Mouse (Mus musculus): Measurements from ENCODE around the gene Plod2. TPM values are rescaled to one million over a fixed set of nuclear protein-coding genes. Genes with fewer than 3 reads are reported as not detected.

Gene Plod2
- 1 to 10 TPM; 4.0 to 4.4 TPM for total RNA-seq (2021)
- long read RNA-seq, experiment 1, result 0 reads
- long read RNA-seq, experiment 2, partial matches to known transcripts, result 0 of 3 reads
- long read RNA-seq, experiment 2, other reads (novel, unspliced or antisense), result 1 of 3 reads

- DNase-seq, result peak; percentile 81
Measured at GRCm38 (mm10) chr9:92541977-92542561, at the start of gene Plod2. Gene Plod2, plus strand, starts transcription at chr9:92542223.

GRCm38 (mm10) chr9:92499710-92500410 lies 42.2 kb upstream of the Plod2 start:
- DNase-seq, result peak; percentile 52

- no peak for DNase-seq
Measured at GRCm38 (mm10) chr9:92504256-92504655, 37.8 kb upstream of the Plod2 start.

GRCm38 (mm10) chr9:92504889-92505288 lies 37.1 kb upstream of the Plod2 start:
- DNase-seq, result no peak

- no peak for DNase-seq
Measured at GRCm38 (mm10) chr9:92511696-92512095, 30.3 kb upstream of the Plod2 start.

GRCm38 (mm10) chr9:92517036-92517435 lies 25.0 kb upstream of the Plod2 start:
- DNase-seq, result no peak

- no peak for DNase-seq
Measured at GRCm38 (mm10) chr9:92520751-92521150, 21.3 kb upstream of the Plod2 start.

- DNase-seq, result no peak
Measured at GRCm38 (mm10) chr9:92524506-92524905, 17.5 kb upstream of the Plod2 start.

- DNase-seq, result no peak
Measured at GRCm38 (mm10) chr9:92530055-92530454, 12.0 kb upstream of the Plod2 start.

- DNase-seq, result no peak
Measured at GRCm38 (mm10) chr9:92537735-92538134, 4.3 kb upstream of the Plod2 start.

- no peak for DNase-seq
Measured at GRCm38 (mm10) chr9:92538216-92538615, 3.8 kb upstream of the Plod2 start.

- peak; percentile 22 for DNase-seq
Measured at GRCm38 (mm10) chr9:92542591-92543416, 781 bp downstream of the Plod2 start.

- DNase-seq, result no peak
Measured at GRCm38 (mm10) chr9:92544146-92544545, 2.1 kb downstream of the Plod2 start.

GRCm38 (mm10) chr9:92545021-92545420 lies 3.0 kb downstream of the Plod2 start:
- no peak for DNase-seq

- no peak for DNase-seq
Measured at GRCm38 (mm10) chr9:92546446-92546845, 4.4 kb downstream of the Plod2 start.

- DNase-seq, result no peak
Measured at GRCm38 (mm10) chr9:92547106-92547505, 5.1 kb downstream of the Plod2 start.

- no peak for DNase-seq
Measured at GRCm38 (mm10) chr9:92547821-92548220, 5.8 kb downstream of the Plod2 start.

- DNase-seq, result peak; percentile 29
Measured at GRCm38 (mm10) chr9:92548603-92549002, 6.6 kb downstream of the Plod2 start.

GRCm38 (mm10) chr9:92549811-92550490 lies 7.9 kb downstream of the Plod2 start:
- peak; percentile 63 for DNase-seq

- DNase-seq, result no peak
Measured at GRCm38 (mm10) chr9:92550981-92551380, 9.0 kb downstream of the Plod2 start.

- DNase-seq, result no peak
Measured at GRCm38 (mm10) chr9:92551666-92552065, 9.6 kb downstream of the Plod2 start.

GRCm38 (mm10) chr9:92552691-92553090 lies 10.7 kb downstream of the Plod2 start:
- DNase-seq, result no peak
